In genomic region chr11:55772107-55772506, GRCm38 (mm10) we compare ENCODE assay signal across 14 mouse cellular contexts.
DNase-seq lines count a peak whose midpoint lies in the region; ATAC-seq lines count a peak whose summit lies in the region.
"Had no signal": no experiment of that assay in that cellular context is flagged by ENCODE, and none has a peak within 500 bp of the region (broad histone marks: within the 10 kb centered on the region; RNA-seq: fewer than 3 reads in every experiment).

No protein-coding gene starts in this region.

- WGBS in hindbrain, embryonic 10.5 days = 46% methylated on average over 13 of the region's 13 CpGs
- 18% methylated on average over 13 of the region's 13 CpGs for WGBS in neural tube, embryonic 14.5 days

- H3K4me3 ChIP-seq in hindbrain, embryonic 10.5 days = no peak overlapping the region
- H3K4me3 ChIP-seq in neural tube, embryonic 14.5 days (ENCODE audit: low read depth, low read length) = no peak overlapping the region
- H3K4me3 ChIP-seq: liver, embryonic 15.5 days had no signal

- peak overlapping the region; percentile 78 for H3K27ac ChIP-seq in hindbrain, embryonic 10.5 days
- peak overlapping the region; percentile 45; the same call in 1 of the 2 replicates for H3K27ac ChIP-seq in neural tube, embryonic 14.5 days (ENCODE audit: low read depth, low read length)
- H3K27ac ChIP-seq: liver, embryonic 15.5 days had no signal

- H3K36me3 ChIP-seq in hindbrain, embryonic 10.5 days = no peaks in the 10 kb centered on the region
- no peaks in the 10 kb centered on the region for H3K36me3 ChIP-seq in neural tube, embryonic 14.5 days (ENCODE audit: control insufficient read depth, insufficient read depth, low read length)
- H3K36me3 ChIP-seq: liver, embryonic 15.5 days had no signal

- peak; percentile 54 for ATAC-seq in neural tube, embryonic 14.5 days (ENCODE audit: low read depth)
- ATAC-seq in erythroblast, adult 5-6 weeks (replicated peaks; ENCODE audit: low FRiP score, poor library complexity, severe bottlenecking) = no peak
- ATAC-seq: midbrain, embryonic 16.5 days had no signal

- peaks cover 33% of the 10 kb centered on the region for H3K4me1 ChIP-seq in hindbrain, embryonic 10.5 days (replicated peaks)
- peaks cover 8% of the 10 kb centered on the region; the same call in 1 of the 2 replicates for H3K4me1 ChIP-seq in neural tube, embryonic 14.5 days (ENCODE audit: control insufficient read depth, insufficient read depth, low read length)
- H3K4me1 ChIP-seq: liver, embryonic 15.5 days had no signal

- DNase-seq in right cerebral cortex, adult 18-20 months = peak; percentile 73
- DNase-seq in right cerebral cortex, postnatal 4 days = no peak
- DNase-seq in hindbrain, embryonic 10.5 days (ENCODE audit: low spot score) = peak; percentile 27
- DNase-seq in layer of hippocampus, postnatal 36 days = peak; percentile 11 to 30
- DNase-seq in adrenal gland, postnatal 36 days = no peak
- DNase-seq in kidney, postnatal 4 days = no peak
- DNase-seq: cerebellum, postnatal 14 days; heart, postnatal 36 days; kidney, adult 8-10 months; lung, postnatal 36 days had no signal

- H3K27me3 ChIP-seq in hindbrain, embryonic 10.5 days (ENCODE audit: insufficient read depth, poor library complexity, severe bottlenecking) = no peaks in the 10 kb centered on the region
- H3K27me3 ChIP-seq in neural tube, embryonic 14.5 days (ENCODE audit: control insufficient read depth, insufficient read depth, low read length) = no peaks in the 10 kb centered on the region
- H3K27me3 ChIP-seq: liver, embryonic 15.5 days had no signal

- no peaks in the 10 kb centered on the region for H3K9me3 ChIP-seq in hindbrain, embryonic 10.5 days
- H3K9me3 ChIP-seq in neural tube, embryonic 14.5 days (ENCODE audit: control insufficient read depth, low read length) = no peaks in the 10 kb centered on the region
- H3K9me3 ChIP-seq: liver, embryonic 15.5 days had no signal

- H3K9ac ChIP-seq in neural tube, embryonic 14.5 days (replicated peaks; ENCODE audit: low read depth, low read length) = no peak overlapping the region; the same call in 1 of the 2 replicates
- H3K9ac ChIP-seq: liver, embryonic 15.5 days had no signal

- peak overlapping the region; percentile 23 for H3K4me2 ChIP-seq in neural tube, embryonic 14.5 days (ENCODE audit: low read depth, low read length)
- H3K4me2 ChIP-seq: liver, embryonic 15.5 days had no signal

Comparison
In these comparisons a context has a peak if more than half of its experiments do, and no peak if none do; other contexts are left out.
1. DNase-seq: peak in right cerebral cortex, adult 18-20 months (single experiment), hindbrain, embryonic 10.5 days (single experiment) and layer of hippocampus, postnatal 36 days (2 of 2); none in right cerebral cortex, postnatal 4 days (single experiment), adrenal gland, postnatal 36 days (0 of 2) and kidney, postnatal 4 days (0 of 2).